Mouse (Mus musculus): ENCODE data around the gene Prol1.
"Not testable (repeated sequence)": the region's sequence is repeated elsewhere in the genome, so short reads cannot be mapped to it uniquely, and the experiment has no call there.

Prol1 gene

DNA sequence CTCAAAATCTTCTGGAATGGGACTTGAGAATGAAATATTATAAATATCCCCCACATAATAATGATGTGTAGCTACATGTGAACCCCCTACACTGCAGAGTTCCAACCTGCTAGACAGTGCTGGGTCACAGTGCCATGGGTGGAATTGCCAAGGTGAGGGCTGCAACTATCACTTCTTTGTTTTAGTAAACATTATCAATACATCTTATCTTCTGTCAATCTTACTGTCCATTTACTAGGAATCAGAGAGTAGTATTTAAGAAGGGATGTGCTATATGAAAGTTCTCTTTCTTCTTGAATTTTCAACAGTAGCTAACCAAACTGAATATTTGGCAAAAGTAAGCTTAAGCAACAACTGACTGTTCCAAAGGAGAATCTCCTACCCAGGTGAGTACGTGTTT is at the start of gene Prol1:
Gene Prol1, plus strand, starts transcription at position 301 of the 400 bp plus-strand sequence.
- DNase-seq (ENCODE audit: low spot score in 2 of 2) = no peak

DNA sequence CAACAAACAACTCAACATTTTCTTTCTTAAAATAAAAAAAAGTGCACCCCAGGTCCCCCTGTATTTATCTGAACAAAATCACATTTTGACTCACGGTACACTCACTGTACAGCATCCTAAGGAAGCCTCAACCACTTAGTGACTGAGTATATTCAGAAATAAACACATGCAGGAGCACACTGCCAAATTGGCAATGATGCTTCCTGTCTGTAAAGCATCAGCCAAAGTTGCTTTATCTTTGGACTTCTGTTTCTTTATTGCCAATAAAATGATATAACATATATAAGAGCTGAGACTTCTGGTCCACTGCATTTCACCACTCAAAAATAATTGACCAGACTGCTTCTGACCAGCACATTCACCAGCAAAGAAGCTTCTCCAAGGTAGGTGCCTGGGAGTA is 48.5 kb upstream of the Prol1 start, which contains the start of gene Gm7714:
Gene Gm7714, plus strand, starts transcription at position 301 of the 400 bp plus-strand sequence.
- no peak for DNase-seq (ENCODE audit: low spot score in 2 of 2)

DNA sequence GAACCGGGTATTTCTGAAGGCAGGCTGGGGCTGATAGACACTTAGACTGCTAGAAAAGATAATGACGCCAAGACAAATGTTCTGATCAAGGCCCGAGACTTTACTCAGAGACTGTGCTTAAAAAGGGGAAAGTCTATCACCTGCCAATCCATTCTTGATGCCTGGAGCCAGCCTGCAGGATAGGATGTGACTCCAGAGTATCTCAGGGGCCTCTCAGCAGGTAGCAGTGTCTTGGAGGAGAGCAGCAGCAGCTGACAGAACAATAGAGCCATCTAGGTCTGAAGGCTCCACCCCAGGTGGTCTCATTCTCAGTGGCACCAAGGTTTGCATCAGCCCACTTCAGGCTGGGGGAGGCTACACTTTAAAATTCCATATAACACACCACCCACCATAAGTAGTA is 5.8 kb upstream of the Prol1 start:
- DNase-seq (ENCODE audit: low spot score in 2 of 2) = not testable (repeated sequence)

DNA sequence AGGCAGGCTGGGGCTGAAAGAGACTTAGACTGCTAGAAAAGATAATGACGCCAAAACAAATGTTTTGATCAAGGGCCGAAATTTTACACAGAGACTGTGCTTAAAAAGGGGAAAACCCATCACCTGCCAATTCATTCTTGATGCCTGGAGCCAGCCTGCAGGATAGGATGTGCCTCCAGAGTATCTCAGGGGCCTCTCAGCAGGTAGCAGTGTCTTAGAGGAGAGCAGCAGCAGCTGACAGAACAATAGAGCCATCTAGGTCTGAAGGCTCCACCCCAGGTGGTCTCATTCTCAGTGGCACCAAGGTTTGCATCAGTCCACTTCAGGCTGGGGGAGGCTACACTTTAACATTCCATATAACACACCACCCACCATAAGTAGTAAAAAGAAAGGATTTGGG is 31.4 kb downstream of the Prol1 start:
- DNase-seq (ENCODE audit: low spot score in 2 of 2) = not testable (repeated sequence)

DNA sequence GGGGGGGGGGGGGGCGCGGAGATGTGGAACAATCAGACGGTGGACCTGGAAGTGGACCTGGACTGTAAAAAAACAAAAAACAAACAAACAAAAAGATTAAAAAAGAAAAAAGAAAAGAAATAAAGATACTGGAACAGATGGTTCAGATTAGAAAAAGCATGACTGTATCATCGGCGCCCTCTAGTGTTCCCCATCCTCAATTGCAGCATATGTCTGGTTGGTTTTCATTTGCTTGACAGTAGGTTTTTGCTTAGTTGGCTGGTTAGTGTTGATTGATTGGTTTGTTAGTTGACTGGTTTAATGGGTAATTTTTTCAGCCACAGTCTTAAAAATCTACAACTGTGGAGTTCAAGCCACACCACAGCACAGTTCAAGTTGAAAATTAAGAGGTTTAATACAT is 47.7 kb downstream of the Prol1 start:
- peak in 1 of 2 experiments; percentile 16 for DNase-seq (ENCODE audit: low spot score in 2 of 2)

DNA sequence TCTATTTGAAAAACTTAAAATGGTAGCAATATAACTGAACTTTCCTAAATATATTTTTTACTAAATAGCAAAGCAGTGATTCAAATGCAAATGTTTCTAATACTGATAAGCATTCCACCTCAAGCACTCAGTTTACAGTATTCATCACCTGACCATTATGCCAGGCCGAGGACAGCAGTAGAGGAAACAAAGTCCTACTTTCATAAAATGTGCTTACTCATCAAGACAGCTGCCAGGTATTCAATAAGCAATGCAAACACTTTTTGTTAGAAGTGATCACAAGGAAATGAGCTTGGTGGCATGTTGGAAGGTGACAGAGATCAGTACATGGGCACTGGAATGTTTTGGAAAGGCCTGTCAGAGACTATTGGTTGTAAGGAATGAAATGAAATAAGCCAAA is 49.8 kb downstream of the Prol1 start:
- no peak for DNase-seq (ENCODE audit: low spot score in 2 of 2)

DNA sequence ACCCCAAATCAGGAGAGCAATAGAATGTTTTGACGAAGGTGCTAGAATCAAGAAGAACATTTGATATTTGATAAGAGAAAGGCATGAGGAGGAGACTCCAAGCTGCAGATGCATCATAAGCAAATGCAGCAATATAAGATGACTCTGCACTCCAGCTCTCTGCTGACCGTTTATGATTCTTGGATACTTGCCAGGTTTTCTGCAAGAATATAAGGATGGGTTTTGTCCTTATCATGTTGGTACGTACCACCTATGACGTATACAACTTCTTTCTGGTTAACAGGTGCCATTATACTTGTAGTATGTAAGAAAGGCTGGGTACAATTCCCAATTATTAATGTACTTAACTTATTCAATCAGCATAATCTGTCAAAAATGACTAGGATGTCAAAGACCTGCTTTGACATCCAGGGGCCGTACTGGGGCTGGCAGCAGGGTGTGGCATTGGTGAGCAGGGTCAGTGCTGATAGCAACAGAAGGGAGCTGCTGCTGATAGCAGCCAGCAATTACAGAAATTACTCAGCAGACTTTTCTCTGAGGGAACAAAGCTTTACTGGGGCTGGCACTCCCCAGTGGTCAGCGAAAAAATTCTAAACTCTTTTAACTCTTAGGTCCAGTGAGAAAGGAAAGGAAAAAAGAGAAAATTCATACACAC is 53.6 kb downstream of the Prol1 start:
- peak in 1 of 2 experiments; percentile 17 for DNase-seq (ENCODE audit: low spot score in 2 of 2)

DNA sequence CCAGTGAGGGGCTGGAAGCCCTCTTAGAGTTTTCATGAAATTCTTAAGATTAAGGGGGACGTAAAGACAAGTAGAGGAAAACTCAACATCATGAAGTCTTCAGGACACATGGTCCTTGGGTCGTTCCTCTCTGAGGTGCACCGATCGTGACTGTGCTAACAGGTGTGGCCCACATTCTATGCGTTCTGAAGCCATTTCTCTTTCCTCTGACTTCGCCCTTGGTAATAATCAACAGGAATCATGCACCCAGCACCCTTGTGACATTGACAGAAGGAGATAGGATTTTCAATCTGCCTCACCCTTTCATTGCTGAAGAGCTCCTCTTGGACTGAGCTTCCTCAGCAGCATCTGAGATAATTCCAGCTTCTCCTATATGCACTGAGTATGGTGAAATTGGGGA is 55.5 kb downstream of the Prol1 start:
- no peak for DNase-seq (ENCODE audit: low spot score in 2 of 2)

DNA sequence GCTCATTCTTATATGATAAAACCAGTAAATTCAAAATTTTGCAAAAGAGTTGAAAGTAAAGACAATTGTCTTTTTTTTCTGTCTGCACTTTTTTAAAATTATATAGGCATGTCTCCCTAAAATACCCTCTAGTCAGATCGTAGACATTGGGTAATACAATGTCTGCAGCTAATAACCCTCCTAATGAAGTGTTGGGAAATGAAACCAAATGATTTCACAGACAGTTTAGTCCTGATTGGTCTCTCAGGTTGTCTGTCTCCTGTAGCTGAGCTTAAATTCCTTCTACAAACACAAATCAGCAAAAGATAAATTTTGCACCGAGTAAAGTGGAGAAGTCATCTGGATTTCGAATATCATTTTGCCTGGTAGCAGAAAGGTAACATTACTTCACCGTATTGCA is 58.7 kb downstream of the Prol1 start, which contains the start of gene Amtn:
Gene Amtn, plus strand, starts transcription at position 301 of the 400 bp plus-strand sequence.
- DNase-seq (ENCODE audit: low spot score in 2 of 2) = no peak
